Mouse (Mus musculus): ENCODE data around the gene Pank3. TPM values are rescaled to one million over a fixed set of nuclear protein-coding genes. Genes with fewer than 3 reads are reported as not detected.
"Not testable (repeated sequence)": the region's sequence is repeated elsewhere in the genome, so short reads cannot be mapped to it uniquely, and the experiment has no call there.

Gene Pank3
- polyA plus RNA-seq, 1 experiment from 2014 or later = 4.6 TPM

DNA sequence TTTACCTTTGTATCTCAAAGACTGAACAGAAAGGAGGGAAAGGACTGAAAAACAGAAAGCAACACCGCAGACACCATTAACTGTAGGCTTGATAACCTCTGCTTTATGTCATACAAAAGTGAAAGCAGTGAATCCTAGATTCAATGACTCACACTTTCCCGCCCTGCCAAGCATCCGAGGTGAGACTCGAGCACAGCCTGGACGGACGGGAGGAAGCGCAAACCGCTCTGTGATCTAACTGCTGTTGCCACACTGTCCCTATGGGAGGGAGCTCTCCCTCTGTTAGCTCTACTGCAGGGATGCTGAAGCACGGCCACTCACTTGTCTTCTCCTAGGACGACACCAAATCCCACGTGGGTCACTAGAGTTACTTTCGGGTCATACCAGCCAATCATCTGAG, 47.0 kb downstream of the Pank3 start:
- H3K9me3 ChIP-seq (replicated peaks) = no peaks in the 10 kb centered on the region
- 82% methylated on average over 12 of the region's 12 CpGs for WGBS (ENCODE audit: insufficient replicate concordance)
- H3K9ac ChIP-seq = no peak overlapping the region
- peaks cover 93% of the 10 kb centered on the region for H3K36me3 ChIP-seq (replicated peaks)
- H3K4me2 ChIP-seq = no peak overlapping the region
- H3K27ac ChIP-seq (replicated peaks) = no peak overlapping the region
- H3K4me3 ChIP-seq (replicated peaks) = no peak overlapping the region
- H3K4me1 ChIP-seq (replicated peaks) = no peaks in the 10 kb centered on the region
- H3K27me3 ChIP-seq = no peaks in the 10 kb centered on the region
- no peak for ATAC-seq (ENCODE audit: insufficient read depth)

GRCm38 (mm10) chr11:35827714-35828113, 58.4 kb downstream of the Pank3 start:
- no peak overlapping the region for H3K4me3 ChIP-seq (replicated peaks)
- no peak overlapping the region for H3K9ac ChIP-seq
- H3K4me1 ChIP-seq (replicated peaks) = peaks cover 8% of the 10 kb centered on the region
- no peak for ATAC-seq (ENCODE audit: insufficient read depth)
- H3K4me2 ChIP-seq = no peak overlapping the region
- no peak overlapping the region for H3K27ac ChIP-seq (replicated peaks)
- H3K36me3 ChIP-seq (replicated peaks) = peaks cover 89% of the 10 kb centered on the region
- 60% methylated on average over 6 of the region's 6 CpGs for WGBS (ENCODE audit: insufficient replicate concordance)
- no peaks in the 10 kb centered on the region for H3K9me3 ChIP-seq (replicated peaks)
- no peaks in the 10 kb centered on the region for H3K27me3 ChIP-seq

DNA sequence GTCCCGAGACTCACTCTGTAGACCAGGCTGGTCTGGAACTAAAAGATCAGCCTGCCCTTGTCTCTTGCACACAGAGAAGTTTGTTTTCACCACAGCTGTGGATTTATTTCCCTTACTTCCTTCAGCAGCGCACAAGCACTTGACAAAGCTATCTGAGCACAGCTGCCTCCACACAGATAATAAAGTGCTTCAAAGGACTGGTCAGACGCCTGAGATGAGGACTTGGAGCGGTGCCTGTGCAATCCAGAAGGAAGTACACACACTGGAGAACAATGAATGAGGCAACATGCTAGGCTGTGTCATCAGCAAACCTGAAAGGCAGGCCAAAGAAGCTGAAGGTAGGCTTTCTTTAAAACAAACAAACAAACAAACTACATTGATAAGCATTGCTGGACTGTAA, 62.9 kb downstream of the Pank3 start:
- 53% methylated on average over 4 of the region's 4 CpGs for WGBS (ENCODE audit: insufficient replicate concordance)
- Histone ChIP-seq H3K4me3 (replicated peaks) (no peak overlapping the region), H3K4me1 (replicated peaks) (peaks cover 18% of the 10 kb centered on the region), H3K27me3 (no peaks in the 10 kb centered on the region), H3K36me3 (replicated peaks) (peaks cover 52% of the 10 kb centered on the region), H3K4me2 (no peak overlapping the region), H3K9me3 (replicated peaks) (no peaks in the 10 kb centered on the region), H3K27ac (replicated peaks) (no peak overlapping the region), H3K9ac (no peak overlapping the region)
- no peak for ATAC-seq (ENCODE audit: insufficient read depth)

DNA sequence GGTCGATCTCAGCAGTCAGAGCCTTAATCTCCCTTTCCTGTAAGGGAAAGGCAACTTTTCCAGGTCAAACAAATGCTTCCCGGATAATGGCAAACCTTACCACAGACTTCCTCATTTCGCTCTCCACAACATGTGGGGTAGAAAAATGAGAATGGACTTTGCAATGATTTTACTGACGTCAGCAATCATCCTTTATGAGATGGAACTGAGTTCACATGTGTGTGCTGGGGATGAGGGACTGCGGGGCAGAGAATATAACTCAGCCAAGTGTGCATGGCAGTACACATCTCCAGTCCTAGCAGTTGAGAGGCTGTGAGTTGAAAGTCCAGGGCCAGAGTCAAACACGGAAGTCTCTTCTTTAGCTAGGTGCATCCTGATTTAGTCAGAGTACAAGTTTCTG, 64.0 kb downstream of the Pank3 start:
- no peaks in the 10 kb centered on the region for H3K9me3 ChIP-seq (replicated peaks)
- no peak for ATAC-seq (ENCODE audit: insufficient read depth)
- 34% methylated on average over 6 of the region's 6 CpGs for WGBS (ENCODE audit: insufficient replicate concordance)
- no peak overlapping the region for H3K27ac ChIP-seq (replicated peaks)
- no peaks in the 10 kb centered on the region for H3K27me3 ChIP-seq
- H3K4me3 ChIP-seq (replicated peaks) = peak overlapping the region; percentile 95
- peaks cover 25% of the 10 kb centered on the region for H3K4me1 ChIP-seq (replicated peaks)
- H3K36me3 ChIP-seq (replicated peaks) = peaks cover 41% of the 10 kb centered on the region
- peak overlapping the region; percentile 82 for H3K9ac ChIP-seq
- H3K4me2 ChIP-seq = peak overlapping the region; percentile 81

DNA sequence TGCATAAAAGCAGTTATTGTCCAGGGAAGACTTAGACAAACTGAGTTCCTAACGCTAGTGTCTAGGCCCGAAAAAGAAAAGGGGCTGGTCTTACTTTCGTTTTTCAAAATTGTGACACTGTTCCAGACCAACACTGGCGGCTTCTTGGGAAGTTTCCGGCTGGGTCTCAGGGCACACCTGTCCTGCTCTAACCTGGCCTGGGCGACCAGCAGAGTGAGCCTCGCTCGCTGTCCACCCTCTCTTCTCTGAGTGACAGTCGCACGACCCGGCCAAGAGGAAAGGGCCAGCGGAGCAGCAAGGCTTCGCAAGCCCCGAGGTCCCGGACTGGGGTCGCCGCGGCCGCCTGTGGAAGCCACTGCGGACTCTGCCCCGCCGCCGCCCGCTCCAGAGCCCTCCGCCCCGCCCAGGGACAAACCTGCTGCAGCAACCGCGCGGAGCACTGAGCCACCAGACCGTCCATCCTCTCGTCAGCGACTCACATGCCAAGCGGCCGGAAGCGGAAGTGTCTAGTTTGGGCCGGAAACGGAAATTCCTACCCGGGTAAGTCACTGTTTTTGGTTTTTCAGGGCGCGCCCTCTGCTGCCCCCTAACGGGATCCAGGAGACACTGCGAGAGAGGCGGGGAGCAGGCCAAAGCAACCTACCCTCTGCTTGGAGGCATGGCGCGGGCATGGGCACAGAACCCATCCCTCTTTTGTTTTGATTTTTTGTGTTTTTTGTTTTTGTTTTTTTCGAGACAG, 64.9 kb downstream of the Pank3 start, which contains the start of gene Rars:
Gene Rars (minus strand): TSS at position 485 of the 739 bp plus-strand sequence.
- H3K4me3 ChIP-seq (replicated peaks) = peak within 1 kb of the TSS; percentile 95
- no peaks in the 10 kb centered on the region for H3K9me3 ChIP-seq (replicated peaks)
- peaks cover 31% of the 10 kb centered on the region for H3K36me3 ChIP-seq (replicated peaks)
- peak within 1 kb of the TSS; percentile 81 for H3K4me2 ChIP-seq
- H3K27me3 ChIP-seq = no peaks in the 10 kb centered on the region
- H3K4me1 ChIP-seq (replicated peaks) = peaks cover 28% of the 10 kb centered on the region
- ATAC-seq (ENCODE audit: insufficient read depth) = peak; percentile 81
- 2% methylated on average over 46 of the region's 46 CpGs for WGBS (ENCODE audit: insufficient replicate concordance)
- peak within 1 kb of the TSS; percentile 76 for H3K27ac ChIP-seq (replicated peaks)
- H3K9ac ChIP-seq = peak within 1 kb of the TSS; percentile 82

DNA sequence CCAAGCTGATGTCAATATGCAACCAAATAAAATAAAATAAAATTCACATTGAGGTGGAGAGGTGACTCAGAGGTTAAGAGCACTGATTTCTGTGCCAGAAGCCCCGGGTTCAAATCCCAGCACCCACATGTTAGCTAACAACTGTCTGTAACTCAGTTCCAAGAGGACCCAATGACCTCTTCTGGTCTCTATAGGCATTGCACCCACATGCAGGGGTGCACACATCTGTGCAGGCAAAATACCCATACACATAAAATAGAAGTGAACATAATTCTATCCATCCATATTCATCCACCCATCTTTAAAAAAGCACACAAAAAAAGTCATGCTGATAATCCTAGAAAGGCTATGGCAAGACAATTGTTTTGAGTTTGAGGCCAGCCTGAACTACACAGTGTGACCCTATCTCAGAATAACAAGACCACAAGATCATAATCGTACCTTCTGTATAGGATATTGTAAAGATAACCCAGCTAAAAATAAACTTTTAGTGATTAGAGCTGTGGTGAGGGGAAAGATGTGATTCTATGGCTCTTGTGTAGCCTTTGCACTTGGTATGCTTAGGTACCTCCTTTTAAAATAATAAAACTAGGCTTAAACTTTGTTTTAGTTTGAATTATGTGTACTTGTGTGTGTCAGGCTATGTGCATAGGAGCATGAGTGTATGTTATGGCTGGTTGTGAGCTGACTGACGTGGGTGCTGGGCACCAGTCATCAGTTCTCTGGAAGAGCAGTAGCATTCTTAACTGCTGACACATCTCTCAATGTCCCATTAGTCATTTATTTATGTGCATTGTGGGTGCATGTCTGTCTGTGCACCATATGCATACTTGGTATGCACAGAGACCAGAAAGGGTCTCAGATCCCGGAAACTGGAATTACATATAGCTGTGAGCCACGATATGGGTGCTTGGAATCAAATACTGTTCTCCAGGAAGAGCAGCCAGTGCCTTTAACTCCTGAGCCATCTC, 68.2 kb downstream of the Pank3 start:
- 56% methylated on average over 5 of the region's 5 CpGs for WGBS (ENCODE audit: insufficient replicate concordance)
- H3K4me3 ChIP-seq (replicated peaks) = peak overlapping the region; percentile 43
- H3K36me3 ChIP-seq (replicated peaks) = peaks cover 2% of the 10 kb centered on the region
- no peaks in the 10 kb centered on the region for H3K9me3 ChIP-seq (replicated peaks)
- peak overlapping the region; percentile 23; the same call in 1 of the 2 replicates for H3K9ac ChIP-seq
- H3K4me2 ChIP-seq = peak overlapping the region; percentile 72
- peaks cover 28% of the 10 kb centered on the region for H3K4me1 ChIP-seq (replicated peaks)
- 0 out of 2 replicates have a peak overlapping the region, but pooled peaks have one; percentile 14 for H3K27ac ChIP-seq (replicated peaks)
- H3K27me3 ChIP-seq = no peaks in the 10 kb centered on the region
- no peak for ATAC-seq (ENCODE audit: insufficient read depth)

DNA sequence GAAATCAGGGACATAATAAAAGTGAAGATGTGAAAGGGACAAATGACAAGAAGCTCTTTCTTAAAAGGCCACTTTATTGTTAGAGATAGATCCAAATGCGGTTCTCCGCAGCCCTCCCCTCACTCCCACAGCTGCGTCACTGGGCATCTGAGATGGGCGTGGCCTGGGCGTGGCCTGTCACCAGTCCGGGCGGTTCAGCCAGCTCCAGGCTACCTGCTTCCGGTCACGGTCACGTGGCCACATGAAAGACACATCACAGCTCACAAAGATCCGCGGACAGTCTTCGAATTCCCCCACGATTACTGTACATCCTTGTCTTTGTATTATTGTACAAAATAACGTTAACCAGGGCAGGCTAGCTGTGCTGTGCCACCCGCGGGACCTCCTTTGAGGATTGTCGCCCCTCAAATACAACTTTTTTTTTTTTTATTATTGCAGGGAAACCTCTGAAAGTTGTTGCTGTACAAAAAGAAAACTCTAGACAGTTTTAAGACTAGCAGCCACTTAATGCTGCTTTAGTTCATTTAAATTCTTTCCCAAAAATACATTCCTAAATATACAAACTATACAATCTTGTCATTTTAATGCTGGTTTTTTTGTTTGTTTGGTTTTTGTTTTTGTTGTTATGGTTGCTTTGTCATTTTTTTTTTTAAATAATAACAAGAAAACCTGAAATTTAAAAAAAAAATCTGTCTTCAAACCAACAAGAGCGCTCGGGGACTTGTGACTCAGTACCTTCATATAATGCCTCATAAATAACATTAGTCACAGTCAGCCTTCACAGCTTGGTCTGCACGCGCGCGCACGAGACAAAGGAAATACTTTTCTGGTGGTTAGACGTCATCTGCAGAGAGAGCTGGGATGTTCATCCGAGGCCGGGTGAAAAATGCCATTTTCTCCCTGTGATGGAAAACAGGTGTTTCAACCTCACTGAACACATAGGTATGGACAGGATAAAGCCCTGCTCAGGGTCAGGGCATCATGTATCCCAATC, 69.4 kb downstream of the Pank3 start:
- 16% methylated on average over 28 of the region's 28 CpGs for WGBS (ENCODE audit: insufficient replicate concordance)
- H3K9me3 ChIP-seq (replicated peaks) = no peaks in the 10 kb centered on the region
- ATAC-seq (ENCODE audit: insufficient read depth) = peak; percentile 77

GRCm38 (mm10) chr11:35840282-35840681, 71.0 kb downstream of the Pank3 start:
- Histone ChIP-seq H3K27ac (replicated peaks) (no peak overlapping the region), H3K4me3 (replicated peaks) (no peak overlapping the region), H3K27me3 (no peaks in the 10 kb centered on the region), H3K9me3 (replicated peaks) (no peaks in the 10 kb centered on the region), H3K9ac (no peak overlapping the region), H3K36me3 (replicated peaks) (no peaks in the 10 kb centered on the region; the same call in 1 of the 2 replicates), H3K4me2 (no peak overlapping the region), H3K4me1 (replicated peaks) (peaks cover 17% of the 10 kb centered on the region)
- WGBS (ENCODE audit: insufficient replicate concordance) = 62% methylated on average over 7 of the region's 7 CpGs
- ATAC-seq (ENCODE audit: insufficient read depth) = no peak

More for the DNA sequence above, 69.4 kb downstream of the Pank3 start:
- peak overlapping the region; percentile 43 for H3K4me3 ChIP-seq (replicated peaks)
- peak overlapping the region; percentile 23; the same call in 1 of the 2 replicates for H3K9ac ChIP-seq
- H3K36me3 ChIP-seq (replicated peaks) = no peaks in the 10 kb centered on the region; the same call in 1 of the 2 replicates
- peaks cover 20% of the 10 kb centered on the region for H3K4me1 ChIP-seq (replicated peaks)
- no peaks in the 10 kb centered on the region for H3K27me3 ChIP-seq
- H3K27ac ChIP-seq (replicated peaks) = 0 out of 2 replicates have a peak overlapping the region, but pooled peaks have one; percentile 14
- H3K4me2 ChIP-seq = peak overlapping the region; percentile 72

DNA sequence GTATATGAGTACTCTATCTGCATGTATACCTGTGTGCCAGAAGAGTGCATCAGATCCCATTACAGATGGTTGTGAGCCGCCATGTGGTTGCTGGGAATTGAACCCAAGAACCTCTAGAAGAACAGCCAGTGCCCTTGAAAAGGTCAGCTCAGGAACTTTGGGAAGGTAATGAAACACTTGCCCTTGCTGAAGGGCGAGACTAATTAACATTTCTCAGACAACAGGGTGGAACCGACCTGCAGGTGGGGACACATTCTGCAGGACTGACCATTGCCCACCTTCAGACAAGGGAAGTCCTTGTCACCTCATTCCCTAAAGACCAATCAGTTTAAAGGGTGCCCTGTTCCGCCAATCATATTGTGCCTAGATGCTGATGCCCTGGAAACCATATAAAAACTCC, 71.5 kb downstream of the Pank3 start:
- H3K4me2 ChIP-seq; H3K9ac ChIP-seq; ATAC-seq (ENCODE audit: insufficient read depth); H3K4me3 ChIP-seq (replicated peaks); H3K27ac ChIP-seq (replicated peaks); H3K27me3 ChIP-seq; H3K9me3 ChIP-seq (replicated peaks); H3K36me3 ChIP-seq (replicated peaks): not testable (repeated sequence)
- WGBS (ENCODE audit: insufficient replicate concordance) = 73% methylated on average over 4 of the region's 4 CpGs
- H3K4me1 ChIP-seq (replicated peaks) = peaks cover 17% of the 10 kb centered on the region
